Mouse (Mus musculus): ENCODE results near the gene Olfr467.

DNA sequence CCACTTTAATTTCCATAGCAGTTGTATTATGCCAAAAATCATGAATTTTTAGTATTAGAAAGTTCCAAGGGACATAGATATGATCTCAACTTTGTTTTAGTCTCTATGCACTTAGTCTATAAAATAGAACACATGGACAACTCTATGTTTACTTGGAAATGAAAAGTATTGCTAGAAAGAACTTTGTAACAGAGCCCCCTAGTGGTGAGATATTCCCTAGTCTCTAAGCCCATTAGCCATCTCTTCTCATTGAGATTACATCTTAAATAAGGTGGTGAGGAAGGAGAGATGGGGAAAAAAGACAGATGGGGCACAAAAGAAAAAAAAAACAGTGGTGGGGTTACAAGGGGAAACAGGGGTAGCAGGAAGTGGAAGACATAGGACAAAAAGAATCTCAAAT, 7.4 kb downstream of the Olfr467 start:
- TF ChIP-seq GATA1 (IDR thresholded peaks at IDR 0.05; ENCODE audit: low read length) (no peak), TAL1 (IDR thresholded peaks at IDR 0.05; ENCODE audit: low read length) (no peak)
